Mouse (Mus musculus) lung, postnatal 0 days (tissue): ENCODE measurements around the gene Trub2. TPM values are rescaled to one million over a fixed set of nuclear protein-coding genes. Genes with fewer than 3 reads are reported as not detected.

ENCODE experiments used
- ATAC-seq: fragments of 200-750 bp; cut with Nextera tagmentation; 2 replicates; pipeline ENCODE4 v1.8.0; 2017; ENCODE audit warnings: moderate library complexity
- DNase-seq: peaks from one replicate; pipeline ENCODE4 v3.0.0-alpha.2; 2016; ENCODE audit warnings: low spot score
- H3K27ac ChIP-seq: fragments of 300-500 bp; sonication (generic); 2 replicates; pipeline ENCODE4 v1.5.1; 2014; ENCODE audit warnings: antibody characterized with exemption, mild to moderate bottlenecking, low read length, mixed read lengths
- H3K27me3 ChIP-seq: fragments of 300-500 bp; sonication (generic); replicated peaks from 2 replicates; pipeline ENCODE4 v1.6.1; 2014; ENCODE audit warnings: low read length, mixed read lengths; ENCODE audit not compliant: insufficient read depth
- H3K36me3 ChIP-seq: fragments of 300-500 bp; sonication (generic); 2 replicates; pipeline ENCODE4 v1.6.1; 2014; ENCODE audit warnings: low read length, mixed read lengths; ENCODE audit not compliant: insufficient read depth
- H3K4me1 ChIP-seq: fragments of 300-500 bp; sonication (generic); 2 replicates; pipeline ENCODE4 v1.6.1; 2014; ENCODE audit warnings: antibody characterized with exemption, low read depth, low read length, mixed read lengths; ENCODE audit not compliant: insufficient read depth
- H3K4me2 ChIP-seq: fragments of 300-500 bp; sonication (generic); replicated peaks from 2 replicates; pipeline ENCODE4 v1.6.1; 2014; ENCODE audit warnings: low read depth, mild to moderate bottlenecking, low read length, moderate library complexity, mixed read lengths
- H3K4me3 ChIP-seq: fragments of 300-500 bp; sonication (generic); 2 replicates; pipeline ENCODE4 v1.5.1; 2014; ENCODE audit warnings: low read depth, low read length
- H3K9ac ChIP-seq: fragments of 300-500 bp; sonication (generic); replicated peaks from 2 replicates; pipeline ENCODE4 v1.6.1; 2014; ENCODE audit warnings: low read depth, mild to moderate bottlenecking
- H3K9me3 ChIP-seq: fragments of 300-500 bp; sonication (generic); 2 replicates; pipeline ENCODE4 v1.6.1; 2016; ENCODE audit warnings: low read length, mixed read lengths
- CTCF ChIP-seq: IDR thresholded peaks from 2 replicates; pipeline ENCODE4 v1.5.1; 2016; ENCODE audit warnings: antibody characterized with exemption, mild to moderate bottlenecking
- EP300 ChIP-seq: IDR thresholded peaks from 2 replicates; pipeline ENCODE4 v1.6.1; 2016; ENCODE audit warnings: antibody characterized with exemption, mild to moderate bottlenecking, control low read depth
- WGBS: fragments of 180-500 bp; shearing (Covaris S2); extraction: QIAGEN DNeasy Blood & Tissue Kit; methylation state at CpG from one replicate; pipeline ENCODE4 v1.1.7; 2014; 5-methylcytosine and 5-hydroxymethylcytosine counted together
- polyA plus RNA-seq: library from polyadenylated mRNA; unstranded; fragments of >200 nt; fragmentation: Nextera tagmentation; extraction: Ambion mirVana; gene quantifications from 2 replicates; pipeline ENCODE4 v1.2.1, GENCODE M21; 2015

The Trub2 gene
- polyA plus RNA-seq, 1 experiment from 2014 or later, result 18.5 TPM

DNA sequence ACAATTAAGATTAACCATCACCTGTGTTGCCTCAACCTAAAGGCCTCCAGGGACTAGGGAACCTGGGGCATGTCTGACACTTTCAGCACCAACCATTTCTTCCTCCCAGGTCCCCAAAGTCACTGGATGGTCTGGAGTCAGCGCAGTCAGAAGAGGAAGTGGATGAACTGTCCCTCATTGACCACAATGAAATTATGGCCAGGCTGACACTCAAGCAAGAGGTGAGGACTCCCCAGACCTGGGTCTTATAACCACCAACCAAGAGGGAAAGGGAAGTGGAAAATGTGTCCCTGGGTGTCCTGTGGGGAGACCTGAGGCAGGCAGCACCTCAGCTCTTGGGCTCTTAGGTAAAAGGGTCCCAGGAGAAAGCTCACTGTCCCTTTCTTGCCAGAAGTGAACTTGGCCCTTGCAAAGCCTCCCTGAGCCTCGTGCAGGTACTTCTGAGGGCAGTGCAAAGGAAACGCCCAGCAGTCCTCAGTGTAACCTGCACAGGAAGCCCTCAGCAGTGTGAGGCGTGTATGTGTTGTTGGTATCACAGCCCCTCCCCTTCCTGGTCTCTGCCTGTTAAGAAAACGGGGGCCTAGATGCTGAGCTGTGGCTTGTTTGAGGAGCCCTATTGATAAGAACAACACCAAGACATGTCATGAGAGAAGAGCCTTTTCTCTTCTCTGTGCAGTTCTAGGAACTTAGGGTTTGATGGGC, 63.5 kb downstream of the Trub2 start:
- ATAC-seq (no peak), DNase-seq (no peak)
- H3K4me3 ChIP-seq, result no peak overlapping the region
- no peak overlapping the region for H3K9ac ChIP-seq
- H3K27ac ChIP-seq, result no peak overlapping the region
- no peaks in the 10 kb centered on the region for H3K9me3 ChIP-seq
- TF ChIP-seq EP300 (no peak), CTCF (no peak)
- peaks cover 37% of the 10 kb centered on the region for H3K36me3 ChIP-seq
- no peak overlapping the region for H3K4me2 ChIP-seq
- H3K4me1 ChIP-seq, result no peaks in the 10 kb centered on the region
- 57% methylated on average over 5 of the region's 5 CpGs for WGBS
- no peaks in the 10 kb centered on the region for H3K27me3 ChIP-seq

DNA sequence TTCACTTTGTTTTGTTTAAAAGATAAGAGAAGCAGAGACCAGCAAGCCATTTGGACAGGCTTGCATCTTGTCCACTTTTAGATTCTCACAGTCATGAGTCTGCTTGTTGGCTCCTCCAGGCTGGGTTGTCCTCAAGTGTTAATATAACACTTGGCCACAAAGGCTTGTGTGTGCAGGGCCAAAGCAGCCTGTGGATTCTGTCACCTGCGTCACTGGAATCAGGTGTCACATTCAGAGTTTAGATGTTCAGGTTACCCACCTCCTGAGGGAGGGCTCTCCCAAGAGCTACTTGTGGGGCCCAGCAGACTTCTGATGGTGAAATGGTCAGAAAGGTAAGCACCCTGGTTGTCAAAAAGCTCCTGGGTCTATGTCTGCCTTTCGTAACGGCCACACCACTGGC, 65.2 kb downstream of the Trub2 start:
- H3K9me3 ChIP-seq, result no peaks in the 10 kb centered on the region
- ATAC-seq (peak; percentile 67), DNase-seq (no peak)
- no peak overlapping the region for H3K9ac ChIP-seq
- TF ChIP-seq EP300 (no peak), CTCF (no peak)
- WGBS, result 50% methylated on average over 3 of the region's 3 CpGs
- H3K4me3 ChIP-seq, result no peak overlapping the region
- peaks cover 37% of the 10 kb centered on the region for H3K36me3 ChIP-seq
- H3K27me3 ChIP-seq, result no peaks in the 10 kb centered on the region
- no peaks in the 10 kb centered on the region for H3K4me1 ChIP-seq
- no peak overlapping the region for H3K27ac ChIP-seq
- no peak overlapping the region for H3K4me2 ChIP-seq

DNA sequence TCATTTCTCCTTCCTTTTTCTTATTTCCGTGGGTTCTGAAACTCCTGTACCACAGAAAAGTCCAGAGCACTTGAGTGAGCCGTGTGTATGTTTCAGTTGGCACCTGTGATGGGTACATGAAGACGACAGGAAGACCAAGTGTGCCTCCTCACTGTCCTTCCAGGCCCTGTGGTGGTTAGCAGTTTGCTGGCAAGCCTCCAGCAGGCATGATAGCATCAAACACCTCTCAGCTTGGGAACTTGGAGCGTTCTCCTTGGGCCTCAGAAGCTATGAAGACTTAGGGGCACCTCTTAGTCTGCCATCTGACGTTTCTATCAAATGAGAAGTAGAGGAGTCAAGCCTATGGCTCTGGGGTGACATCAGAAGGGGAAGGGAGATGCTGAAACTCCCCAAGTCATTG, 69.7 kb downstream of the Trub2 start:
- ATAC-seq (no peak), DNase-seq (no peak)
- Histone ChIP-seq H3K4me1 (peaks cover 4% of the 10 kb centered on the region; the same call in 1 of the 2 replicates), H3K27me3 (no peaks in the 10 kb centered on the region), H3K4me2 (no peak overlapping the region), H3K36me3 (peaks cover 11% of the 10 kb centered on the region; the same call in 1 of the 2 replicates), H3K9me3 (no peaks in the 10 kb centered on the region), H3K9ac (no peak overlapping the region), H3K27ac (no peak overlapping the region), H3K4me3 (no peak overlapping the region)
- WGBS, result 70% methylated on average over 5 of the region's 5 CpGs
- TF ChIP-seq EP300, result no peak
- TF ChIP-seq CTCF, result no peak

GRCm38 (mm10) chr2:29716691-29717090, 71.6 kb downstream of the Trub2 start:
- no peaks in the 10 kb centered on the region for H3K9me3 ChIP-seq
- H3K36me3 ChIP-seq, result peaks cover 8% of the 10 kb centered on the region; the same call in 1 of the 2 replicates
- WGBS, result 17% methylated on average over 6 of the region's 6 CpGs

DNA sequence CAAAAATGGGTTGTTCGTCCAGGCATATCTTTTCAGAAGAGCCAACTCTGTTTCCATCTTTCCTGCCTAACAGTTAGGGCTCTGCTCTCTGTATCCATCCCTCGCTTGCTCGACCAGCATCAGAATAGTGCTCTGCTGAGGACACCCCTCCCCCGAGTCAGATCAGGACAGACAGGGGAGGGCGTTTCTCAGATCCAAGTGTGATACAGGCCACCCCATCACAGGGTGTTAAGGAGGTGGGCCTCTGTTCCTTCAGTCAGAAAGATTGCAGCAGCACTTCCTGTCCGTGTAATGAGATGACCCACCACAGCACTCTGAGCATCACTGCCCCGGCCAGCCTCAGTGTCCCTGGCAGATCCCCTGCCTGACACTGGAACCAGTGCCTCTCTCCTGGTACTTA, 72.2 kb downstream of the Trub2 start:
- no peak for TF ChIP-seq EP300
- no peak for TF ChIP-seq CTCF
- Histone ChIP-seq H3K4me1 (peaks cover 4% of the 10 kb centered on the region; the same call in 1 of the 2 replicates), H3K27me3 (no peaks in the 10 kb centered on the region), H3K36me3 (peaks cover 8% of the 10 kb centered on the region; the same call in 1 of the 2 replicates), H3K4me3 (no peak overlapping the region), H3K4me2 (no peak overlapping the region), H3K27ac (peak overlapping the region; percentile 2; the same call in 1 of the 2 replicates), H3K9ac (no peak overlapping the region), H3K9me3 (no peaks in the 10 kb centered on the region)
- DNase-seq (no peak), ATAC-seq (no peak)
- 27% methylated on average over 7 of the region's 7 CpGs for WGBS

More at GRCm38 (mm10) chr2:29716691-29717090, 71.6 kb downstream of the Trub2 start:
- H3K4me1 ChIP-seq, result peaks cover 4% of the 10 kb centered on the region; the same call in 1 of the 2 replicates
- no peak overlapping the region for H3K9ac ChIP-seq
- peak; percentile 89 for DNase-seq
- no peak overlapping the region for H3K4me2 ChIP-seq
- peak; percentile 92 for ATAC-seq
- H3K4me3 ChIP-seq, result no peak overlapping the region
- 0 out of 2 replicates have a peak overlapping the region, but pooled peaks have one; percentile 2 for H3K27ac ChIP-seq
- no peaks in the 10 kb centered on the region for H3K27me3 ChIP-seq
- no peak for TF ChIP-seq EP300
- TF ChIP-seq CTCF, result no peak

DNA sequence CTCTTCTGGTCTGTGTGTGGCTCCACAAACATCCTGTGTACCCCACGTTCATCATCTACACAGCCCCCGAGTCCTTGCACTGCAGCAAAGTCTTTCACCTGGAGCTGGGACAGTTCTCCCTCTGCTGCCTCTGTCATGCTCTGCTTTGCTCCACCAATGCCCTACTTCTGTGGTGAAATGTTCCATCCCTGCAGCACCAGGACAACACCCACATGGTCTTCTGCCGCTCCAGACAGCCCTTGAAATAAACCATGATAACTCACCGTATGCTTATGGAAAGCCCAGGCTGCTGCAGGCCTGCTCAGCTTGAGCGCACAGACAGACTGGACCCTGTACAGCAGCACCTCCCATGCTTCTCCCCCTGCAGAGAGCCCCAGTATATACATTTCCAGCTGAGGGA, 74.2 kb downstream of the Trub2 start:
- TF ChIP-seq CTCF (no peak), EP300 (no peak)
- H3K9me3 ChIP-seq, result no peaks in the 10 kb centered on the region
- ATAC-seq (no peak), DNase-seq (no peak)
- H3K27ac ChIP-seq, result no peak overlapping the region
- WGBS, result 76% methylated on average over 5 of the region's 5 CpGs
- H3K4me1 ChIP-seq, result peaks cover 4% of the 10 kb centered on the region; the same call in 1 of the 2 replicates
- no peak overlapping the region for H3K9ac ChIP-seq
- no peak overlapping the region for H3K4me3 ChIP-seq
- no peak overlapping the region for H3K4me2 ChIP-seq
- no peaks in the 10 kb centered on the region for H3K27me3 ChIP-seq
- H3K36me3 ChIP-seq, result no peaks in the 10 kb centered on the region
